Mouse (Mus musculus) forebrain, embryonic 10.5 days (tissue): ENCODE measurements at regions not wholly inside any gene's neighbourhood (a gene's known extent, or its start where the extent isn't known, plus 50 kb on each side); places are given as distances from the start of the nearest gene placed in this dataset.

Experiments
- DNase-seq: peaks from one replicate; pipeline ENCODE4 v3.0.0-alpha.2; 2017; ENCODE audit warnings: low spot score; ENCODE audit errors: extremely low spot score
- H3K27ac ChIP-seq: fragments of 300-500 bp; sonication (generic); 2 replicates; pipeline ENCODE4 v1.5.1; 2016; ENCODE audit warnings: mild to moderate bottlenecking
- H3K27me3 ChIP-seq: fragments of 300-500 bp; sonication (generic); 2 replicates; pipeline ENCODE4 v1.6.1; 2016; ENCODE audit warnings: mild to moderate bottlenecking; ENCODE audit not compliant: poor library complexity, severe bottlenecking
- H3K36me3 ChIP-seq: fragments of 300-500 bp; sonication (generic); replicated peaks from 2 replicates; pipeline ENCODE4 v1.6.1; 2016; ENCODE audit warnings: mild to moderate bottlenecking, moderate library complexity
- H3K4me1 ChIP-seq: fragments of 300-500 bp; sonication (generic); 2 replicates; pipeline ENCODE4 v1.6.1; 2016
- H3K4me3 ChIP-seq: fragments of 300-500 bp; sonication (generic); 2 replicates; pipeline ENCODE4 v1.5.1; 2016; ENCODE audit warnings: mild to moderate bottlenecking, moderate library complexity
- H3K9me3 ChIP-seq: fragments of 300-500 bp; sonication (generic); 2 replicates; pipeline ENCODE4 v1.6.1; 2016; ENCODE audit warnings: mild to moderate bottlenecking, moderate library complexity
- WGBS: fragments of 180-500 bp; shearing (Covaris S2); methylation state at CpG from one replicate; pipeline ENCODE4 v1.1.7; 2016; 5-methylcytosine and 5-hydroxymethylcytosine counted together

- no peak overlapping the region for H3K4me3 ChIP-seq
- WGBS: 86% methylated on average over 5 of the region's 5 CpGs
- H3K27ac ChIP-seq: no peak overlapping the region
- no peaks in the 10 kb centered on the region for H3K36me3 ChIP-seq
- H3K27me3 ChIP-seq: no peaks in the 10 kb centered on the region
- H3K4me1 ChIP-seq: no peaks in the 10 kb centered on the region
- no peak for DNase-seq
- no peaks in the 10 kb centered on the region for H3K9me3 ChIP-seq
Observed at GRCm38 (mm10) chr2:143217760-143218358, 139.6 kb downstream of the Otor start.

- no peaks in the 10 kb centered on the region for H3K36me3 ChIP-seq
- 68% methylated on average over 1 of the region's 1 CpGs for WGBS
- H3K4me3 ChIP-seq: no peak overlapping the region
Observed at GRCm38 (mm10) chr2:143222326-143222725, 144.1 kb downstream of the Otor start.

GRCm38 (mm10) chr2:143224410-143225130 lies 146.3 kb downstream of the Otor start:
- no peaks in the 10 kb centered on the region for H3K4me1 ChIP-seq
- DNase-seq: no peak
- no peak overlapping the region for H3K27ac ChIP-seq
- no peaks in the 10 kb centered on the region for H3K27me3 ChIP-seq
- H3K4me3 ChIP-seq: no peak overlapping the region
- 75% methylated on average over 4 of the region's 4 CpGs for WGBS
- no peaks in the 10 kb centered on the region for H3K36me3 ChIP-seq
- no peaks in the 10 kb centered on the region for H3K9me3 ChIP-seq

More at GRCm38 (mm10) chr2:143222326-143222725, 144.1 kb downstream of the Otor start:
- no peak for DNase-seq
- Histone ChIP-seq H3K27ac (no peak overlapping the region), H3K4me1 (no peaks in the 10 kb centered on the region), H3K27me3 (no peaks in the 10 kb centered on the region), H3K9me3 (no peaks in the 10 kb centered on the region)

GRCm38 (mm10) chr2:143233795-143234194 lies 155.5 kb downstream of the Otor start:
- Histone ChIP-seq H3K4me1 (no peaks in the 10 kb centered on the region), H3K9me3 (no peaks in the 10 kb centered on the region), H3K27me3 (no peaks in the 10 kb centered on the region), H3K4me3 (no peak overlapping the region), H3K36me3 (no peaks in the 10 kb centered on the region), H3K27ac (no peak overlapping the region)
- 86% methylated on average over 7 of the region's 7 CpGs for WGBS
- no peak for DNase-seq

- H3K4me1 ChIP-seq: no peaks in the 10 kb centered on the region
- no peaks in the 10 kb centered on the region for H3K9me3 ChIP-seq
- no peak for DNase-seq
- no peaks in the 10 kb centered on the region for H3K27me3 ChIP-seq
- no peaks in the 10 kb centered on the region for H3K36me3 ChIP-seq
- 89% methylated on average over 4 of the region's 4 CpGs for WGBS
- no peak overlapping the region for H3K27ac ChIP-seq
- H3K4me3 ChIP-seq: no peak overlapping the region
Observed at GRCm38 (mm10) chr2:143240274-143240673, 162.0 kb downstream of the Otor start.

GRCm38 (mm10) chr2:143243741-143244140 lies 165.5 kb downstream of the Otor start:
- H3K4me1 ChIP-seq: no peaks in the 10 kb centered on the region
- no peaks in the 10 kb centered on the region for H3K9me3 ChIP-seq
- no peak overlapping the region for H3K27ac ChIP-seq
- H3K36me3 ChIP-seq: no peaks in the 10 kb centered on the region
- no peak for DNase-seq
- WGBS: 88% methylated on average over 3 of the region's 3 CpGs
- H3K27me3 ChIP-seq: no peaks in the 10 kb centered on the region
- H3K4me3 ChIP-seq: no peak overlapping the region

- Histone ChIP-seq H3K4me1 (no peaks in the 10 kb centered on the region), H3K9me3 (no peaks in the 10 kb centered on the region), H3K27ac (no peak overlapping the region), H3K36me3 (no peaks in the 10 kb centered on the region), H3K4me3 (no peak overlapping the region), H3K27me3 (no peaks in the 10 kb centered on the region)
- 87% methylated on average over 4 of the region's 4 CpGs for WGBS
- no peak for DNase-seq
Observed at GRCm38 (mm10) chr2:143246131-143246665, 167.9 kb downstream of the Otor start.

- Histone ChIP-seq H3K4me1 (peaks cover 8% of the 10 kb centered on the region; the same call in 1 of the 2 replicates), H3K27me3 (no peaks in the 10 kb centered on the region), H3K9me3 (no peaks in the 10 kb centered on the region), H3K27ac (no peak overlapping the region), H3K36me3 (no peaks in the 10 kb centered on the region), H3K4me3 (no peak overlapping the region)
- 50% methylated on average over 7 of the region's 7 CpGs for WGBS
- no peak for DNase-seq
Observed at GRCm38 (mm10) chr2:143269026-143269425, 190.8 kb downstream of the Otor start.

GRCm38 (mm10) chr2:143270826-143271225 lies 192.6 kb downstream of the Otor start:
- WGBS: 84% methylated on average over 5 of the region's 5 CpGs
- Histone ChIP-seq H3K27me3 (no peaks in the 10 kb centered on the region), H3K27ac (no peak overlapping the region), H3K4me1 (peaks cover 8% of the 10 kb centered on the region; the same call in 1 of the 2 replicates), H3K9me3 (no peaks in the 10 kb centered on the region), H3K4me3 (no peak overlapping the region), H3K36me3 (no peaks in the 10 kb centered on the region)
- no peak for DNase-seq

GRCm38 (mm10) chr2:143305747-143306570 lies 227.7 kb downstream of the Otor start:
- Histone ChIP-seq H3K4me3 (no peak overlapping the region), H3K27ac (no peak overlapping the region), H3K9me3 (no peaks in the 10 kb centered on the region), H3K4me1 (no peaks in the 10 kb centered on the region), H3K36me3 (no peaks in the 10 kb centered on the region), H3K27me3 (no peaks in the 10 kb centered on the region)
- 82% methylated on average over 4 of the region's 4 CpGs for WGBS
- DNase-seq: no peak

GRCm38 (mm10) chr2:143306571-143306925 lies 228.3 kb downstream of the Otor start:
- Histone ChIP-seq H3K27ac (no peak overlapping the region), H3K27me3 (no peaks in the 10 kb centered on the region), H3K9me3 (no peaks in the 10 kb centered on the region), H3K36me3 (no peaks in the 10 kb centered on the region), H3K4me3 (no peak overlapping the region), H3K4me1 (no peaks in the 10 kb centered on the region)
- WGBS: 76% methylated on average over 2 of the region's 2 CpGs
- DNase-seq: no peak

GRCm38 (mm10) chr2:143325486-143325885 lies 220.5 kb upstream of the Pcsk2 start:
- Histone ChIP-seq H3K36me3 (no peaks in the 10 kb centered on the region), H3K4me3 (no peak overlapping the region), H3K27me3 (no peaks in the 10 kb centered on the region), H3K4me1 (no peaks in the 10 kb centered on the region), H3K9me3 (no peaks in the 10 kb centered on the region), H3K27ac (no peak overlapping the region)
- no peak for DNase-seq

- Histone ChIP-seq H3K4me1 (no peaks in the 10 kb centered on the region), H3K27ac (no peak overlapping the region), H3K36me3 (no peaks in the 10 kb centered on the region), H3K9me3 (no peaks in the 10 kb centered on the region), H3K27me3 (no peaks in the 10 kb centered on the region), H3K4me3 (no peak overlapping the region)
- DNase-seq: no peak
Observed at GRCm38 (mm10) chr2:143332071-143332470, 213.9 kb upstream of the Pcsk2 start.
